Mouse (Mus musculus): ENCODE results near the gene Erich3. TPM values are rescaled to one million over a fixed set of nuclear protein-coding genes. Genes with fewer than 3 reads are reported as not detected.

Erich3 gene
- polyA plus RNA-seq, 1 experiment from 2014 or later, result 0.23 TPM

- Histone ChIP-seq H3K4me1 (ENCODE audit: control insufficient read depth in 2 of 2, insufficient read depth in 2 of 2, low read length in 2 of 2) (no peaks in the 10 kb centered on the region; a peak in 2 of 4 replicates), H3K9me3 (ENCODE audit: control insufficient read depth, low read length) (no peaks in the 10 kb centered on the region), H3K27ac (replicated peaks in 1 of 2; ENCODE audit: control insufficient read depth in 1 of 2, insufficient read depth in 1 of 2, low read depth in 2 of 2, low read length in 2 of 2) (no peak overlapping the region), H3K4me3 (ENCODE audit: control insufficient read depth in 1 of 2, insufficient read depth in 1 of 2, low read depth in 1 of 2, low read length in 2 of 2) (no peak overlapping the region), H3K36me3 (ENCODE audit: control insufficient read depth, insufficient read depth, low read length) (no peaks in the 10 kb centered on the region), H3K9ac (ENCODE audit: low read length) (no peak overlapping the region), H3K4me2 (ENCODE audit: low read length) (no peak overlapping the region), H3K27me3 (ENCODE audit: control insufficient read depth, insufficient read depth, low read length) (peaks cover 20% of the 10 kb centered on the region)
- WGBS, result 79% methylated on average over 5 of the region's 5 CpGs
- ATAC-seq (ENCODE audit: insufficient number of reproducible peaks, insufficient read depth, low FRiP score, low read depth), result no peak
Measured at GRCm38 (mm10) chr3:154655711-154656110, 7.9 kb upstream of the Erich3 start.

GRCm38 (mm10) chr3:154663976-154664581 lies 420 bp downstream of the Erich3 start:
- Histone ChIP-seq H3K4me3 (ENCODE audit: control insufficient read depth in 1 of 2, insufficient read depth in 1 of 2, low read depth in 1 of 2, low read length in 2 of 2) (peak overlapping the region; percentile 45 to 46), H3K4me2 (ENCODE audit: low read length) (peak overlapping the region; percentile 85), H3K36me3 (ENCODE audit: control insufficient read depth, insufficient read depth, low read length) (no peaks in the 10 kb centered on the region), H3K27me3 (ENCODE audit: control insufficient read depth, insufficient read depth, low read length) (peaks cover 34% of the 10 kb centered on the region), H3K4me1 (ENCODE audit: control insufficient read depth in 2 of 2, insufficient read depth in 2 of 2, low read length in 2 of 2) (peaks cover 4 to 7% of the 10 kb centered on the region in 2 experiments; a peak in 1 of 4 replicates), H3K9me3 (ENCODE audit: control insufficient read depth, low read length) (no peaks in the 10 kb centered on the region), H3K9ac (ENCODE audit: low read length) (peak overlapping the region; percentile 22; the same call in 1 of the 2 replicates), H3K27ac (replicated peaks in 1 of 2; ENCODE audit: control insufficient read depth in 1 of 2, insufficient read depth in 1 of 2, low read depth in 2 of 2, low read length in 2 of 2) (no peak overlapping the region)
- no peak for ATAC-seq (ENCODE audit: insufficient number of reproducible peaks, insufficient read depth, low FRiP score, low read depth)
- 4% methylated on average over 25 of the region's 27 CpGs for WGBS

- Histone ChIP-seq H3K9me3 (ENCODE audit: control insufficient read depth, low read length) (no peaks in the 10 kb centered on the region), H3K4me2 (ENCODE audit: low read length) (peak overlapping the region; percentile 85), H3K9ac (ENCODE audit: low read length) (no peak overlapping the region), H3K27me3 (ENCODE audit: control insufficient read depth, insufficient read depth, low read length) (peaks cover 34% of the 10 kb centered on the region), H3K4me3 (ENCODE audit: control insufficient read depth in 1 of 2, insufficient read depth in 1 of 2, low read depth in 1 of 2, low read length in 2 of 2) (peak overlapping the region in 1 of 2 experiments; percentile 45; a peak in 1 of 4 replicates), H3K36me3 (ENCODE audit: control insufficient read depth, insufficient read depth, low read length) (no peaks in the 10 kb centered on the region), H3K27ac (replicated peaks in 1 of 2; ENCODE audit: control insufficient read depth in 1 of 2, insufficient read depth in 1 of 2, low read depth in 2 of 2, low read length in 2 of 2) (no peak overlapping the region), H3K4me1 (ENCODE audit: control insufficient read depth in 2 of 2, insufficient read depth in 2 of 2, low read length in 2 of 2) (peaks cover 4 to 7% of the 10 kb centered on the region in 2 experiments; a peak in 1 of 4 replicates)
- no peak for ATAC-seq (ENCODE audit: insufficient number of reproducible peaks, insufficient read depth, low FRiP score, low read depth)
- WGBS, result 43% methylated on average over 4 of the region's 4 CpGs
Measured at GRCm38 (mm10) chr3:154664636-154665035, 977 bp downstream of the Erich3 start.

- Histone ChIP-seq H3K27me3 (ENCODE audit: control insufficient read depth, insufficient read depth, low read length) (peaks cover 26% of the 10 kb centered on the region), H3K4me3 (ENCODE audit: control insufficient read depth in 1 of 2, insufficient read depth in 1 of 2, low read depth in 1 of 2, low read length in 2 of 2) (no peak overlapping the region), H3K9me3 (ENCODE audit: control insufficient read depth, low read length) (no peaks in the 10 kb centered on the region), H3K9ac (ENCODE audit: low read length) (no peak overlapping the region), H3K4me1 (ENCODE audit: control insufficient read depth in 2 of 2, insufficient read depth in 2 of 2, low read length in 2 of 2) (peaks cover 4% of the 10 kb centered on the region in 2 experiments; a peak in 1 of 4 replicates), H3K27ac (replicated peaks in 1 of 2; ENCODE audit: control insufficient read depth in 1 of 2, insufficient read depth in 1 of 2, low read depth in 2 of 2, low read length in 2 of 2) (no peak overlapping the region), H3K36me3 (ENCODE audit: control insufficient read depth, insufficient read depth, low read length) (no peaks in the 10 kb centered on the region), H3K4me2 (ENCODE audit: low read length) (no peak overlapping the region)
- ATAC-seq (ENCODE audit: insufficient number of reproducible peaks, insufficient read depth, low FRiP score, low read depth), result no peak
- 77% methylated on average over 3 of the region's 3 CpGs for WGBS
Measured at GRCm38 (mm10) chr3:154668485-154668884, 4.8 kb downstream of the Erich3 start.

GRCm38 (mm10) chr3:154670584-154670983 lies 6.9 kb downstream of the Erich3 start:
- Histone ChIP-seq H3K9me3 (ENCODE audit: control insufficient read depth, low read length) (no peaks in the 10 kb centered on the region), H3K27me3 (ENCODE audit: control insufficient read depth, insufficient read depth, low read length) (peaks cover 9% of the 10 kb centered on the region), H3K4me3 (ENCODE audit: control insufficient read depth in 1 of 2, insufficient read depth in 1 of 2, low read depth in 1 of 2, low read length in 2 of 2) (no peak overlapping the region), H3K4me1 (ENCODE audit: control insufficient read depth in 2 of 2, insufficient read depth in 2 of 2, low read length in 2 of 2) (no peaks in the 10 kb centered on the region; a peak in 1 of 4 replicates), H3K9ac (ENCODE audit: low read length) (no peak overlapping the region), H3K4me2 (ENCODE audit: low read length) (no peak overlapping the region), H3K27ac (replicated peaks in 1 of 2; ENCODE audit: control insufficient read depth in 1 of 2, insufficient read depth in 1 of 2, low read depth in 2 of 2, low read length in 2 of 2) (no peak overlapping the region), H3K36me3 (ENCODE audit: control insufficient read depth, insufficient read depth, low read length) (no peaks in the 10 kb centered on the region)
- no peak for ATAC-seq (ENCODE audit: insufficient number of reproducible peaks, insufficient read depth, low FRiP score, low read depth)
- 79% methylated on average over 6 of the region's 6 CpGs for WGBS

- ATAC-seq (ENCODE audit: insufficient number of reproducible peaks, insufficient read depth, low FRiP score, low read depth), result no peak
- no peak overlapping the region for H3K4me2 ChIP-seq (ENCODE audit: low read length)
- H3K9ac ChIP-seq (ENCODE audit: low read length), result no peak overlapping the region
- WGBS, result 74% methylated on average over 5 of the region's 5 CpGs
- no peaks in the 10 kb centered on the region for H3K36me3 ChIP-seq (ENCODE audit: control insufficient read depth, insufficient read depth, low read length)
- no peaks in the 10 kb centered on the region; a peak in 1 of 4 replicates for H3K4me1 ChIP-seq (ENCODE audit: control insufficient read depth in 2 of 2, insufficient read depth in 2 of 2, low read length in 2 of 2)
- no peak overlapping the region for H3K27ac ChIP-seq (replicated peaks in 1 of 2; ENCODE audit: control insufficient read depth in 1 of 2, insufficient read depth in 1 of 2, low read depth in 2 of 2, low read length in 2 of 2)
- H3K9me3 ChIP-seq (ENCODE audit: control insufficient read depth, low read length), result no peaks in the 10 kb centered on the region
- peaks cover 5% of the 10 kb centered on the region; the same call in 1 of the 2 replicates for H3K27me3 ChIP-seq (ENCODE audit: control insufficient read depth, insufficient read depth, low read length)
- no peak overlapping the region for H3K4me3 ChIP-seq (ENCODE audit: control insufficient read depth in 1 of 2, insufficient read depth in 1 of 2, low read depth in 1 of 2, low read length in 2 of 2)
Measured at GRCm38 (mm10) chr3:154671013-154671412, 7.4 kb downstream of the Erich3 start.

GRCm38 (mm10) chr3:154673326-154673725 lies 9.7 kb downstream of the Erich3 start:
- H3K9me3 ChIP-seq (ENCODE audit: control insufficient read depth, low read length), result no peaks in the 10 kb centered on the region
- H3K9ac ChIP-seq (ENCODE audit: low read length), result no peak overlapping the region
- WGBS, result 56% methylated on average over 8 of the region's 8 CpGs
- H3K36me3 ChIP-seq (ENCODE audit: control insufficient read depth, insufficient read depth, low read length), result no peaks in the 10 kb centered on the region
- no peaks in the 10 kb centered on the region for H3K27me3 ChIP-seq (ENCODE audit: control insufficient read depth, insufficient read depth, low read length)
- H3K4me3 ChIP-seq (ENCODE audit: control insufficient read depth in 1 of 2, insufficient read depth in 1 of 2, low read depth in 1 of 2, low read length in 2 of 2), result no peak overlapping the region
- H3K4me1 ChIP-seq (ENCODE audit: control insufficient read depth in 2 of 2, insufficient read depth in 2 of 2, low read length in 2 of 2), result no peaks in the 10 kb centered on the region; a peak in 1 of 4 replicates
- H3K4me2 ChIP-seq (ENCODE audit: low read length), result no peak overlapping the region
- H3K27ac ChIP-seq (replicated peaks in 1 of 2; ENCODE audit: control insufficient read depth in 1 of 2, insufficient read depth in 1 of 2, low read depth in 2 of 2, low read length in 2 of 2), result no peak overlapping the region
- no peak for ATAC-seq (ENCODE audit: insufficient number of reproducible peaks, insufficient read depth, low FRiP score, low read depth)

GRCm38 (mm10) chr3:154682570-154682969 lies 18.9 kb downstream of the Erich3 start:
- H3K9ac ChIP-seq (ENCODE audit: low read length), result no peak overlapping the region
- H3K4me1 ChIP-seq (ENCODE audit: control insufficient read depth in 2 of 2, insufficient read depth in 2 of 2, low read length in 2 of 2), result no peaks in the 10 kb centered on the region
- no peak overlapping the region for H3K27ac ChIP-seq (replicated peaks in 1 of 2; ENCODE audit: control insufficient read depth in 1 of 2, insufficient read depth in 1 of 2, low read depth in 2 of 2, low read length in 2 of 2)
- ATAC-seq (ENCODE audit: insufficient number of reproducible peaks, insufficient read depth, low FRiP score, low read depth), result no peak
- no peak overlapping the region for H3K4me2 ChIP-seq (ENCODE audit: low read length)
- WGBS, result 64% methylated on average over 2 of the region's 2 CpGs
- H3K27me3 ChIP-seq (ENCODE audit: control insufficient read depth, insufficient read depth, low read length), result no peaks in the 10 kb centered on the region
- no peaks in the 10 kb centered on the region for H3K36me3 ChIP-seq (ENCODE audit: control insufficient read depth, insufficient read depth, low read length)
- no peaks in the 10 kb centered on the region for H3K9me3 ChIP-seq (ENCODE audit: control insufficient read depth, low read length)
- no peak overlapping the region for H3K4me3 ChIP-seq (ENCODE audit: control insufficient read depth in 1 of 2, insufficient read depth in 1 of 2, low read depth in 1 of 2, low read length in 2 of 2)
